Mouse (Mus musculus) heart, postnatal 0 days (tissue): ENCODE results near the gene Rassf8. TPM values are rescaled to one million over a fixed set of nuclear protein-coding genes. Genes with fewer than 3 reads are reported as not detected.

ENCODE experiments used
- ATAC-seq: fragments of 200-750 bp; cut with Nextera tagmentation; 2 replicates; pipeline ENCODE4 v1.8.0; 2017; ENCODE audit warnings: low read depth, moderate number of reproducible peaks, moderate library complexity; ENCODE audit not compliant: insufficient read depth
- DNase-seq: peaks from one replicate; pipeline ENCODE4 v3.0.0-alpha.2; 2016; ENCODE audit warnings: low spot score
- H3K27ac ChIP-seq: fragments of 300-500 bp; sonication (generic); 2 replicates; pipeline ENCODE4 v1.5.1; 2014; ENCODE audit warnings: low read depth, mild to moderate bottlenecking
- H3K27me3 ChIP-seq: fragments of 300-500 bp; sonication (generic); 2 replicates; pipeline ENCODE4 v1.6.1; 2014; ENCODE audit warnings: low read length, mixed read lengths; ENCODE audit not compliant: control insufficient read depth, insufficient read depth
- H3K36me3 ChIP-seq: fragments of 300-500 bp; sonication (generic); replicated peaks from 2 replicates; pipeline ENCODE4 v1.6.1; 2014; ENCODE audit warnings: low read length, mixed read lengths; ENCODE audit not compliant: control insufficient read depth, insufficient read depth
- H3K4me1 ChIP-seq: fragments of 300-500 bp; sonication (generic); 2 replicates; pipeline ENCODE4 v1.6.1; 2014; ENCODE audit warnings: antibody characterized with exemption; ENCODE audit not compliant: control insufficient read depth, insufficient read depth
- H3K4me2 ChIP-seq: fragments of 300-500 bp; sonication (generic); 2 replicates; pipeline ENCODE4 v1.6.1; 2014; ENCODE audit warnings: low read depth, mild to moderate bottlenecking, low read length, moderate library complexity
- H3K4me3 ChIP-seq: fragments of 300-500 bp; sonication (generic); 2 replicates; pipeline ENCODE4 v1.5.1; 2014; ENCODE audit warnings: low read depth, low read length
- H3K9ac ChIP-seq: fragments of 300-500 bp; sonication (generic); replicated peaks from 2 replicates; pipeline ENCODE4 v1.6.1; 2014; ENCODE audit warnings: low read depth, low read length, mixed read lengths
- H3K9me3 ChIP-seq: fragments of 300-500 bp; sonication (generic); replicated peaks from 2 replicates; pipeline ENCODE4 v1.6.1; 2016; ENCODE audit warnings: low read length; ENCODE audit not compliant: control insufficient read depth
- CTCF ChIP-seq: IDR thresholded peaks from 2 replicates; pipeline ENCODE4 v1.5.1; 2016; ENCODE audit warnings: antibody characterized with exemption, control low read depth, low read depth
- EP300 ChIP-seq: IDR thresholded peaks from 2 replicates; pipeline ENCODE4 v1.6.1; 2016; ENCODE audit warnings: antibody characterized with exemption, low read depth
- WGBS: fragments of 180-500 bp; shearing (Covaris S2); extraction: QIAGEN DNeasy Blood & Tissue Kit; methylation state at CpG from one replicate; pipeline ENCODE4 v1.1.7; 2014; 5-methylcytosine and 5-hydroxymethylcytosine counted together
- polyA plus RNA-seq: library from polyadenylated mRNA; unstranded; fragments of >200 nt; fragmentation: Nextera tagmentation; extraction: Ambion mirVana; gene quantifications from 2 replicates; pipeline ENCODE4 v1.2.1, GENCODE M21; 2015
- total RNA-seq: library from RNA; depleted of rRNA; stranded (reverse); fragments of >200 nt; gene quantifications from 2 replicates; pipeline ENCODE4 v1.2.3, GENCODE M21; 2014; ENCODE audit warnings: low replicate concordance

The Rassf8 gene
- total and polyA plus RNA-seq, 2 experiments from 2014 or later = 11.1 to 72.6 TPM

DNA sequence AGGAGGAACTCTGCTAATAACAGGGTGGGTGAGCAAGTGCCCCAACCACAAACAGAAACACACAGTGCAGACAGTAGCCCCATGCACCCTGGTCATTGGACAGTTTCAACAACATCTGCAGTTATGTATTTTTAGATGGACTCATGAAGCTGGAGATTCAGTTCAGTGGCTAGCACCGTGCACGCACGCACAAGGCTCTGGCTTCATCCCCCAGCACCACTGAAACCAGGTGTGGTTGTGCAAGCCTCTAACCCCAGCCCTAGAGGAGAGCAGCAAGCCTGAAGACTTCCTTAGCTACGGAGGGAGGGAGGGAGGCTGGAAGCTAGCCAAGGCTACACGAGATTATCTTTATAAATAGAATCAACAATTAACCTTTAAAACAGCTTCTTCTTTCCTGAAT, 99.1 kb downstream of the Rassf8 start:
- 21% methylated on average over 5 of the region's 5 CpGs for WGBS
- DNase-seq = no peak
- TF ChIP-seq EP300 (no peak), CTCF (no peak)
- H3K36me3 ChIP-seq = no peaks in the 10 kb centered on the region
- H3K9me3 ChIP-seq = no peaks in the 10 kb centered on the region
- H3K27ac ChIP-seq = no peak overlapping the region
- H3K27me3 ChIP-seq = no peaks in the 10 kb centered on the region
- H3K9ac ChIP-seq = no peak overlapping the region
- ATAC-seq = no peak
- no peak overlapping the region for H3K4me2 ChIP-seq
- 0 out of 2 replicates have a peak, but pooled peaks cover 8% of the 10 kb centered on the region for H3K4me1 ChIP-seq
- H3K4me3 ChIP-seq = no peak overlapping the region

DNA sequence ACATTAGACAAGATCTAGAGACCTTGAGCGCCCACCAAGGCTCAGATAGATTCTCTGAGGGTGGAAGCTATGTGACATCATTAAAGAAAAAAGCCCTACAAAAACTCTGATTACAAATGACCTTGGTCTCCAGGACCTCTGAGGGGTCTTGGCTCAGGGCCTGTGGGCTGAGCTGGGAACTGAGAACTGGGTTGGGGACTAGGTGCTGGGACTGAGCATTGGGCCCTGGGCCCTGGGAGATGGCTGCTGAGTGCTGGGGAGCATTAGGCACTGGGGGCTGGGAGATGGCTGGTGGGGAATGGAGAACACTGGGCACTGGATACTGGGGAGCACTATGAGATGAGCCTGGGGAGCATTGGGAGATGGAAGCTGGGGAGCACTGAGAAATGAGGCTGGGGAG, 99.5 kb downstream of the Rassf8 start:
- Histone ChIP-seq H3K27ac (no peak overlapping the region), H3K36me3 (no peaks in the 10 kb centered on the region), H3K4me1 (peaks cover 12% of the 10 kb centered on the region; the same call in 1 of the 2 replicates), H3K27me3 (no peaks in the 10 kb centered on the region), H3K9me3 (no peaks in the 10 kb centered on the region), H3K4me2 (no peak overlapping the region), H3K4me3 (no peak overlapping the region), H3K9ac (no peak overlapping the region)
- 63% methylated on average over 1 of the region's 1 CpGs for WGBS
- DNase-seq (no peak), ATAC-seq (no peak)
- no peak for TF ChIP-seq EP300
- TF ChIP-seq CTCF = no peak

DNA sequence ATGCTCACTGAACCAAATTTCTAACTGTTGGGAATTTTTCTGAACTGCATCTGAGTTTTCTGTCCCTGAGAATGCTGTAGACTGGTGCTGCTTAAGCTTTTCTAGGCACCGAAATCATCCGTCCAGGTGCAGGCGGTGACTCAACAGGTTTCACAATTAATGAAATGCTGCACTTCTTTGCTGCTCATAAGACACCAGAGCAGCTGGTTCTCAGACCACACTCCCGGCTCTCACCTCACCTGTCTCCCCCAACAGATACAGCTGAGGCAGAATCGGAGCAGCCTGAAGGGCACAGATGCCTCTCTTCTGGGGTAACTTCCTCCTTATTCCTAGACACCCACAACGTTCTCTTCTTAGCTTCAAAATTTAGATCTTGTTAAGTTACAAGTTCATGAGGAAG, 100.4 kb downstream of the Rassf8 start:
- Histone ChIP-seq H3K27me3 (no peaks in the 10 kb centered on the region), H3K27ac (no peak overlapping the region), H3K4me1 (peaks cover 16% of the 10 kb centered on the region; the same call in 1 of the 2 replicates), H3K4me2 (no peak overlapping the region), H3K4me3 (no peak overlapping the region), H3K9ac (no peak overlapping the region), H3K36me3 (no peaks in the 10 kb centered on the region), H3K9me3 (no peaks in the 10 kb centered on the region)
- WGBS = 83% methylated on average over 6 of the region's 6 CpGs
- no peak for TF ChIP-seq CTCF
- no peak for TF ChIP-seq EP300
- DNase-seq (no peak), ATAC-seq (no peak)

DNA sequence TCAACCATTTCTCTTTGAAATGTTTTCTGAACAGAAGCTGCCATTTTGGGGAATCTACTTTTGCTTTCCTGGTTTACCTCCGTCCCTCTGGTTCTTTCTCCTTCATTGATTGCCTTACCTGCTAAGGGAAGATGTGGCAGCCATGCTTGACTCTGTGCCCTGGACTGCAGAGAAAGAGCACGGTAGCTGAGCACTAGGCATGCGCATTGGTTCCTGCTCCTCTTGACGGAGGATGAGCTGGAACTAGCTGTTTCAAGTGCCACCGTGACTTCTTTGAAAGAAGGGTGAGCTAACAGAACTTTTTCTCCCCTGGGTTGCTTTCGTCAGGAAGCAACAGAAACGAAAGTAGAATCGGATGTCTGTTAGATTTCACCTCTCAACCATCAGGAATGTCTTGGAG, 101.1 kb downstream of the Rassf8 start:
- no peaks in the 10 kb centered on the region for H3K9me3 ChIP-seq
- no peak overlapping the region for H3K27ac ChIP-seq
- no peaks in the 10 kb centered on the region for H3K27me3 ChIP-seq
- H3K4me1 ChIP-seq = peaks cover 16% of the 10 kb centered on the region; the same call in 1 of the 2 replicates
- no peak for ATAC-seq
- H3K36me3 ChIP-seq = no peaks in the 10 kb centered on the region
- TF ChIP-seq CTCF (no peak), EP300 (no peak)
- no peak overlapping the region for H3K4me2 ChIP-seq
- no peak overlapping the region for H3K9ac ChIP-seq
- no peak overlapping the region for H3K4me3 ChIP-seq
- WGBS = 85% methylated on average over 8 of the region's 8 CpGs
- DNase-seq = no peak

DNA sequence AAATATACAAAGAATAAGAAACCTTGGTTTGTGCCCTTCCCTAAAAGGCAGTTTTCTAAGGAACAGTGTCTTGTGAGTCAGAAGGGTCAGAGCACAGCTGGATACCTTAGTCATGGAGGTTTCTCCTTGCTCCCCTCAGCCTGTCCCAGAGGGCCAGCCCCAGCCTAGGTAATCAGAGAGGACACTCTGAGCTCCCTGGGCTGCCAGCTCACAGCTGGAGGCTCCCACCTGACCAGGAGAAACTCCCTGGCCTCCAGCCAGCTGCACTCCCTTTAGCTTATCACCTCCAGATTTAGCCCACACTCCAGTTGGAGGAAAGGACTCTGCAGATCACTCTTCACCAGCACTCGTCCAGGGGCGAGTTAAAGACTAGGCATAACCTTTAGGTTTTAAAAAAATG, 104.2 kb downstream of the Rassf8 start:
- H3K9ac ChIP-seq = no peak overlapping the region
- ATAC-seq (peak; percentile 76), DNase-seq (peak; percentile 86)
- peak overlapping the region; percentile 30; the same call in 1 of the 2 replicates for H3K27ac ChIP-seq
- H3K4me1 ChIP-seq = peaks cover 19% of the 10 kb centered on the region; the same call in 1 of the 2 replicates
- no peaks in the 10 kb centered on the region for H3K9me3 ChIP-seq
- H3K27me3 ChIP-seq = no peaks in the 10 kb centered on the region
- 0 out of 2 replicates have a peak, but pooled peaks have one; percentile 20 for TF ChIP-seq EP300
- no peak for TF ChIP-seq CTCF
- H3K36me3 ChIP-seq = no peaks in the 10 kb centered on the region
- no peak overlapping the region for H3K4me3 ChIP-seq
- WGBS = 10% methylated on average over 2 of the region's 2 CpGs
- no peak overlapping the region for H3K4me2 ChIP-seq

DNA sequence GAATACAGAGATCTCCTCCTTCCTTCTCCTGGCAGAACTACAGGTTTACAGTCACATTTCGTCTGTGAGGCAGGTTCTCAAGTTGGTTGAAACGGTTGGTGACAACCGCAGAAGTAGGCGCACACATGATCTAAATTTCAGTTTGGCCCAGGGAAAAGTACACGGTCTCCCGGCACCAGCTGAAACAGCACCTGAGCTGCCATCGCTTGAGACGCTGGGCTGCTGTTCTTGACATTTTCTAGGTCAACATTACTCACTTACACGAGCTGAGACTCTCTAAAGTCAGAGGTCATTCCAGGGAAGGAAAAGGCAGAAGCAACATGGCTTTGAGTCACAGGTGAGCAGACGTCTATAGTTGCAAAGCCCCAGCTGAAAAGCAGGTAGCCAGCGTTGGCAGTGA, 105.4 kb downstream of the Rassf8 start:
- Histone ChIP-seq H3K4me1 (peaks cover 15% of the 10 kb centered on the region; the same call in 1 of the 2 replicates), H3K4me3 (no peak overlapping the region), H3K9ac (no peak overlapping the region), H3K27ac (no peak overlapping the region), H3K4me2 (no peak overlapping the region), H3K9me3 (no peaks in the 10 kb centered on the region), H3K36me3 (no peaks in the 10 kb centered on the region), H3K27me3 (no peaks in the 10 kb centered on the region)
- 79% methylated on average over 11 of the region's 11 CpGs for WGBS
- ATAC-seq (no peak), DNase-seq (no peak)
- no peak for TF ChIP-seq EP300
- no peak for TF ChIP-seq CTCF
